ENCODE assay signal across 16 mouse cellular contexts in the genomic region with DNA sequence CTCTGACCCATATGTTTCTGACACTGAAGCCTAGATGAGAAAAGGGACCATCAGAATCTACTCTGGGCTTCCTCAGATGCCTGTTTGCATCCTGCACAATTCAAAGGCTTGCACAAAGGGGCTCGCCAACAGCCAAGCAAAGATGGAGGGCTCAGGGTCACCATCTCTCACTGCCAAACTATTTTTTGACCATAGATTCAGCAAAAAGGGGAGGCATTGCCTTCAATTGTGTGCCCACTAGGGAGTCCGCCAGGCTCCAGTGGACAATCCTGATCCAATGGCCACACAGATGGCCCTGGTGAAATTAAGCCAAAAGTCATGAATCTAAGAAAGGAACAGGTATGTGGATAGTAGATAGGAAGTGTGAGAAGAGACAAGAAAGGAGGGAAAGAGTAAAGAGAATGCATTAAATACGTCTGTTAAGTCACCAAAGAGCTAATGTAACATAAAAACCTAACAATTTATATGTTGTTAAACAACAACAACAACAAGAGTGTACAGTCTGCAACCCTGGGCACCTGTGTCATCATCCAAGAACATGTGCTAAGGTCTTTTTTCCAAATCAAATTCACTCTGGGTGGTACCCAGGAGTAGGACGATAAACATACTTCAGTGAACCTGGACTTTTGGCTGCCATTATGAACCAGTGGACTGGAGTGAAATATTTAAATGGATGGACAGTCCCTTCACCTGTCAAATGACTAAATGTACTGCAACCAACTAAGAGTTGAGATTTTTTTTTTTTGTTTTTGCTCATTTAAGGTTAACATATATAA. TPM values are rescaled to one million over a fixed set of nuclear protein-coding genes. Genes with fewer than 3 reads are reported as not detected.
"Had no signal": no experiment of that assay in that cellular context is flagged by ENCODE, and none has a peak within 500 bp of the region (broad histone marks: within the 10 kb centered on the region; RNA-seq: fewer than 3 reads in every experiment).

No protein-coding gene starts in this region.

- H3K4me1 ChIP-seq: kidney, embryonic 15.5 days; midbrain, embryonic 13.5 days had no signal

- H3K27me3 ChIP-seq: kidney, embryonic 15.5 days; limb, embryonic 13.5 days; neural tube, embryonic 15.5 days had no signal

- H3K9ac ChIP-seq: kidney, embryonic 15.5 days; limb, embryonic 13.5 days; liver, embryonic 14.5 days; midbrain, embryonic 13.5 days; neural tube, embryonic 15.5 days had no signal

- H3K36me3 ChIP-seq: kidney, embryonic 15.5 days; limb, embryonic 13.5 days; midbrain, embryonic 13.5 days; neural tube, embryonic 15.5 days had no signal

- DNase-seq: kidney, postnatal 25 days; layer of hippocampus, postnatal 36 days; lung, adult 18-20 months; right cerebral cortex, adult 18-20 months; right cerebral cortex, postnatal 25 days had no signal

- H3K9me3 ChIP-seq: kidney, embryonic 15.5 days; limb, embryonic 13.5 days; neural tube, embryonic 15.5 days had no signal

- H3K27ac ChIP-seq: kidney, embryonic 15.5 days; limb, embryonic 13.5 days; liver, embryonic 14.5 days; midbrain, embryonic 13.5 days; neural tube, embryonic 15.5 days; stomach, postnatal 0 days had no signal

- H3K4me2 ChIP-seq: kidney, embryonic 15.5 days; limb, embryonic 13.5 days; midbrain, embryonic 13.5 days; neural tube, embryonic 15.5 days had no signal

- ATAC-seq: midbrain, embryonic 13.5 days had no signal

- H3K4me3 ChIP-seq: kidney, embryonic 15.5 days; limb, embryonic 13.5 days; midbrain, embryonic 13.5 days; myocyte; neural tube, embryonic 15.5 days had no signal

RNA-seq across cellular contexts. Expression of gene A930009A15Rik, which starts 6.7 kb away (rescaled TPM):
- polyA plus RNA-seq: limb, embryonic 13.5 days; liver, adult 2 months; liver, embryonic 14.5 days; lung, embryonic 16.5 days; myocyte; neural tube, embryonic 11.5 days; small intestine, adult 2 months; stomach, postnatal 0 days had no signal
